Mouse (Mus musculus): Measurements from ENCODE around the gene A630095N17Rik. TPM values are rescaled to one million over a fixed set of nuclear protein-coding genes. Genes with fewer than 3 reads are reported as not detected.
"Not testable (repeated sequence)": the region's sequence is repeated elsewhere in the genome, so short reads cannot be mapped to it uniquely, and the experiment has no call there.

Gene A630095N17Rik
- polyA plus RNA-seq, 1 experiment from 2014 or later, result not detected

GRCm38 (mm10) chr1:75244836-75245235 lies 12.9 kb upstream of the A630095N17Rik start:
- ATAC-seq (ENCODE audit: low read depth), result peak; percentile 82
- H3K27me3 ChIP-seq (ENCODE audit: control insufficient read depth, insufficient read depth, low read length), result no peaks in the 10 kb centered on the region
- no peak overlapping the region for H3K4me2 ChIP-seq (ENCODE audit: low read depth, low read length)
- WGBS, result 21% methylated on average over 4 of the region's 4 CpGs
- H3K27ac ChIP-seq (ENCODE audit: low read depth, low read length), result no peak overlapping the region
- H3K9ac ChIP-seq (replicated peaks; ENCODE audit: low read depth, low read length), result no peak overlapping the region
- H3K36me3 ChIP-seq (ENCODE audit: control insufficient read depth, insufficient read depth, low read length), result peaks cover 6% of the 10 kb centered on the region; the same call in 1 of the 2 replicates
- no peaks in the 10 kb centered on the region for H3K4me1 ChIP-seq (ENCODE audit: control insufficient read depth, insufficient read depth, low read length)
- no peaks in the 10 kb centered on the region for H3K9me3 ChIP-seq (ENCODE audit: control insufficient read depth, low read length)
- no peak overlapping the region for H3K4me3 ChIP-seq (ENCODE audit: low read depth, low read length)

GRCm38 (mm10) chr1:75244175-75244826 lies 12.4 kb upstream of the A630095N17Rik start:
- H3K4me3 ChIP-seq (ENCODE audit: low read depth, low read length), result no peak overlapping the region
- H3K4me1 ChIP-seq (ENCODE audit: control insufficient read depth, insufficient read depth, low read length), result no peaks in the 10 kb centered on the region
- H3K9me3 ChIP-seq (ENCODE audit: control insufficient read depth, low read length), result no peaks in the 10 kb centered on the region
- WGBS, result 91% methylated on average over 12 of the region's 12 CpGs
- no peak overlapping the region for H3K4me2 ChIP-seq (ENCODE audit: low read depth, low read length)
- no peak overlapping the region for H3K9ac ChIP-seq (replicated peaks; ENCODE audit: low read depth, low read length)
- H3K36me3 ChIP-seq (ENCODE audit: control insufficient read depth, insufficient read depth, low read length), result peaks cover 6% of the 10 kb centered on the region; the same call in 1 of the 2 replicates
- no peaks in the 10 kb centered on the region for H3K27me3 ChIP-seq (ENCODE audit: control insufficient read depth, insufficient read depth, low read length)
- no peak overlapping the region for H3K27ac ChIP-seq (ENCODE audit: low read depth, low read length)
- no peak; the same call in 1 of the 2 replicates for ATAC-seq (ENCODE audit: low read depth)

DNA sequence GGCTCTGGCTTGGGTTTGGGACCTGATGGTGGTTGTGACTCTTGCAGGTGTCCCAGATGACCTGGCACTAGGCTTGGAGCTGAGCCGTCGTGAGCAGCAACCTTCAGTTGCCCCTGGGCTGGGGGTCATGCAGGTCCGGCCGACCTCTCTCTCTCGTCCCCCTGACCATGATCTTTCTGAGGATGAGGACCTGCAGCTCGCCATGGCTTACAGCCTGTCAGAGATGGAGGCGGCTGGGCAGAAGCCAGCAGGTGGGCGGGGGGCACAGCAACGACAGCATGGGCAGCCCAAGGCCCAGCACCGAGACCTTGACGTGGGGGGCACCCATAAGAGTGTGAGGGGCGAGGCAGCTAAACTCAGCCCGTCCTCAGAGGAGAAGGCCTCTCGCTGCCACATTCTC lies 11.5 kb upstream of the A630095N17Rik start:
- peaks cover 6% of the 10 kb centered on the region; the same call in 1 of the 2 replicates for H3K36me3 ChIP-seq (ENCODE audit: control insufficient read depth, insufficient read depth, low read length)
- WGBS, result 93% methylated on average over 14 of the region's 14 CpGs
- no peaks in the 10 kb centered on the region for H3K27me3 ChIP-seq (ENCODE audit: control insufficient read depth, insufficient read depth, low read length)
- no peak overlapping the region for H3K27ac ChIP-seq (ENCODE audit: low read depth, low read length)
- H3K4me3 ChIP-seq (ENCODE audit: low read depth, low read length), result no peak overlapping the region
- H3K4me1 ChIP-seq (ENCODE audit: control insufficient read depth, insufficient read depth, low read length), result no peaks in the 10 kb centered on the region
- no peak overlapping the region for H3K9ac ChIP-seq (replicated peaks; ENCODE audit: low read depth, low read length)
- ATAC-seq (ENCODE audit: low read depth), result no peak
- no peak overlapping the region for H3K4me2 ChIP-seq (ENCODE audit: low read depth, low read length)
- H3K9me3 ChIP-seq (ENCODE audit: control insufficient read depth, low read length), result no peaks in the 10 kb centered on the region

- no peak overlapping the region for H3K27ac ChIP-seq (ENCODE audit: low read depth, low read length)
- no peaks in the 10 kb centered on the region for H3K9me3 ChIP-seq (ENCODE audit: control insufficient read depth, low read length)
- 0 out of 2 replicates have a peak, but pooled peaks cover 3% of the 10 kb centered on the region for H3K4me1 ChIP-seq (ENCODE audit: control insufficient read depth, insufficient read depth, low read length)
- H3K27me3 ChIP-seq (ENCODE audit: control insufficient read depth, insufficient read depth, low read length), result no peaks in the 10 kb centered on the region
- peaks cover 6% of the 10 kb centered on the region; the same call in 1 of the 2 replicates for H3K36me3 ChIP-seq (ENCODE audit: control insufficient read depth, insufficient read depth, low read length)
- no peak for ATAC-seq (ENCODE audit: low read depth)
- H3K4me2 ChIP-seq (ENCODE audit: low read depth, low read length), result no peak overlapping the region
- WGBS, result 90% methylated on average over 10 of the region's 10 CpGs
- H3K4me3 ChIP-seq (ENCODE audit: low read depth, low read length), result no peak overlapping the region
- H3K9ac ChIP-seq (replicated peaks; ENCODE audit: low read depth, low read length), result no peak overlapping the region
These were observed 7.7 kb upstream of the A630095N17Rik start for GRCm38 (mm10) chr1:75239591-75239990.

DNA sequence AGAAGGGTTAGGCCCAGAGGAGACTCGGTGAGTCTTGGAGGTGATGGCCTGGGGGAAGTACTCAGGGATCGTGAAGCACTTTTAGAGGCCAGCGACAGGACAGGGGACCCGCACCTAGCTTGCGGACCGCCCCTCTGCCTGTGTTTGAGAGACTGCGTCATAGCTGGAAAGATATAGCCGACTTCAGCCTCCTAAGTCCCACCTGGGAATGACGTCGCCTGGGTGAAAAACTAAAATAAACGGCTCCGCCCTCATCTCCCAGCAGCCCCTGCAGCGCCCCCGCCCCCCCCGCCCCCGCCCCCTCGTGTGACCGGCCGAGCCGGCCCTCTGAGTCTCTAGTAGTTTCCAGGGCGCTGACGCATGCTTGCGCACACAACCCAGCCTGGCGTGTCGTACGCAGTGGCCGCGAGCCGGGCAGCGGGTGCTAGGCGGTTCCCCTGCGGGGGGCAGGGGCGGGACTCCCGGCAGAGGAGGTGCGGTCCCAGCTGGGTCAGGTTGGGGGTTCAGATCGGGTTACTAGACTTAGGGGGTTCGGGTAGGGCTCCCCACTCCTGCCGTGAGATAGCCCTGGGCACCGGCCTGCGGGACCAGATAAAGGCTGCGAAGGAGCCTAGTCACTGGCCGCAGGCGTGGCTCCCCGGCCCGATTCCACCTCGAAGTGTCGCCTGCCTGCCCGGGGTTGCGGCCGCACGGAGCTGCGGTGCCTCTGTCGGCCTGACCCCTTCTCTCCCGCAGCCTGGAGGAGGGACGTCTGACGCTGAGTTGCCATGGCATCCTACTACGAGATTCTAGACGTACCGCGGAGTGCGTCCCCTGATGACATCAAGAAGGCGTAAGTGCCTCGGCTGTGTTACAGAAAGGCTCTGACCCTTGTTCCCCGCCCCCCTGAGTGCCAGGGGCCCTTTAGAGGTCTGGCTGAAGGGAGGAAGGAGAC lies 4.5 kb upstream of the A630095N17Rik start, which contains the start of gene Dnajb2:
Gene Dnajb2 (plus strand): TSS at position 290 of the 934 bp plus-strand sequence.
- Histone ChIP-seq H3K27ac (ENCODE audit: low read depth, low read length) (peak within 1 kb of the TSS; percentile 86), H3K9me3 (ENCODE audit: control insufficient read depth, low read length) (no peaks in the 10 kb centered on the region), H3K27me3 (ENCODE audit: control insufficient read depth, insufficient read depth, low read length) (no peaks in the 10 kb centered on the region), H3K36me3 (ENCODE audit: control insufficient read depth, insufficient read depth, low read length) (no peaks in the 10 kb centered on the region; the same call in 1 of the 2 replicates), H3K4me2 (ENCODE audit: low read depth, low read length) (peak within 1 kb of the TSS; percentile 91), H3K4me1 (ENCODE audit: control insufficient read depth, insufficient read depth, low read length) (0 out of 2 replicates have a peak, but pooled peaks cover 3% of the 10 kb centered on the region), H3K9ac (replicated peaks; ENCODE audit: low read depth, low read length) (peak within 1 kb of the TSS; percentile 87), H3K4me3 (ENCODE audit: low read depth, low read length) (peak within 1 kb of the TSS; percentile 70)
- ATAC-seq (ENCODE audit: low read depth), result peak; percentile 88
- WGBS, result under 1% methylated on average over 61 of the region's 64 CpGs

DNA sequence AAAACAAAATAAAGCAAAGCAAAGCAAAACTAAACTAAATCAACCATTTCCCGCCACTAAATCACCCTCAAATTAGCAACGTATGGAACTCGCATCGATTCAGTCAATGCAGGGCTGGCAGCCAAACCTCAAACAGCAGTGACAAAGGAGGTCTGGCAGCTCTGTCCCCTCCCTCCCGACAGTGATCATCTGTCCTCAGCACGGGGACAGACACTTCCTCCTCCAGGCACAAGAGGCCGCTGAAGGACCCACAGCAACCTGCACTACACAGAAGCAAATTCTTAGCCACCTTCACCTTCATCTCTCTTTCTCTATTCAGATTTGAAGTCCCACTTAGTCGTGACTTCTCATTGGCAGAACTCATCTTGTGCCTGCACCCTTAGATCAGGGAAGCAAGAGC lies 2.7 kb upstream of the A630095N17Rik start:
- Histone ChIP-seq H3K4me2 (ENCODE audit: low read depth, low read length) (no peak overlapping the region), H3K9me3 (ENCODE audit: control insufficient read depth, low read length) (no peaks in the 10 kb centered on the region), H3K27me3 (ENCODE audit: control insufficient read depth, insufficient read depth, low read length) (no peaks in the 10 kb centered on the region), H3K36me3 (ENCODE audit: control insufficient read depth, insufficient read depth, low read length) (no peaks in the 10 kb centered on the region), H3K4me1 (ENCODE audit: control insufficient read depth, insufficient read depth, low read length) (0 out of 2 replicates have a peak, but pooled peaks cover 3% of the 10 kb centered on the region), H3K27ac (ENCODE audit: low read depth, low read length) (no peak overlapping the region), H3K4me3 (ENCODE audit: low read depth, low read length) (no peak overlapping the region), H3K9ac (replicated peaks; ENCODE audit: low read depth, low read length) (no peak overlapping the region)
- 2% methylated on average over 8 of the region's 8 CpGs for WGBS
- ATAC-seq (ENCODE audit: low read depth), result peak; percentile 66; the same call in 1 of the 2 replicates

DNA sequence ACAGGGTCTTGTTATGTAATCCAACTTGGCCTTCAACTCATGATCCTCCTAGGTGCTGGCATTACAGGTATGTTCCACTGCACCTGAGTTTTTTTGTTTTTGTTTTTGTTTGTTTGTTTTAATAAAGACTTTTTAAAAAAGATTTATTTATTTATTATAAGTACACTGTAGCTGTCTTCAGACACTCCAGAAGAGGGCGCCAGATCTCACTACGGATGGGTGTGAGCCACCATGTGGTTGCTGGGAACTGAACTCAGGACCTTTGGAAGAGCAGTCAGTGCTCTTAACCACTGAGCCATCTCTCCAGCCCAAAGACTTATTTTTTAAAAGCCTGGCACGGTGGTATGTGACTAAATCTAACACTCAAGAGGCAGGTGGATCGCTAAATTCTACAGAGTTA lies 587 bp upstream of the A630095N17Rik start:
- H3K4me2 ChIP-seq (ENCODE audit: low read depth, low read length); H3K4me3 ChIP-seq (ENCODE audit: low read depth, low read length); H3K27ac ChIP-seq (ENCODE audit: low read depth, low read length); H3K27me3 ChIP-seq (ENCODE audit: control insufficient read depth, insufficient read depth, low read length); H3K36me3 ChIP-seq (ENCODE audit: control insufficient read depth, insufficient read depth, low read length); H3K9ac ChIP-seq (replicated peaks; ENCODE audit: low read depth, low read length); H3K4me1 ChIP-seq (ENCODE audit: control insufficient read depth, insufficient read depth, low read length); ATAC-seq (ENCODE audit: low read depth); H3K9me3 ChIP-seq (ENCODE audit: control insufficient read depth, low read length): not testable (repeated sequence)
- WGBS, result 65% methylated on average over 4 of the region's 4 CpGs

GRCm38 (mm10) chr1:75231224-75231623 lies 678 bp downstream of the A630095N17Rik start:
- 76% methylated on average over 4 of the region's 4 CpGs for WGBS
- H3K27me3 ChIP-seq (ENCODE audit: control insufficient read depth, insufficient read depth, low read length), result no peaks in the 10 kb centered on the region
- no peak for ATAC-seq (ENCODE audit: low read depth)
- H3K27ac ChIP-seq (ENCODE audit: low read depth, low read length), result no peak overlapping the region
- H3K4me1 ChIP-seq (ENCODE audit: control insufficient read depth, insufficient read depth, low read length), result no peaks in the 10 kb centered on the region
- no peaks in the 10 kb centered on the region for H3K9me3 ChIP-seq (ENCODE audit: control insufficient read depth, low read length)
- no peak overlapping the region for H3K4me2 ChIP-seq (ENCODE audit: low read depth, low read length)
- H3K4me3 ChIP-seq (ENCODE audit: low read depth, low read length), result no peak overlapping the region
- no peaks in the 10 kb centered on the region for H3K36me3 ChIP-seq (ENCODE audit: control insufficient read depth, insufficient read depth, low read length)
- H3K9ac ChIP-seq (replicated peaks; ENCODE audit: low read depth, low read length), result no peak overlapping the region
